Mouse (Mus musculus) midbrain, postnatal 0 days (tissue): ENCODE measurements around the gene Tnp2. TPM values are rescaled to one million over a fixed set of nuclear protein-coding genes. Genes with fewer than 3 reads are reported as not detected.

ENCODE experiments used
- ATAC-seq: fragments of 200-750 bp; cut with Nextera tagmentation; 2 replicates; pipeline ENCODE4 v1.8.0; 2017; ENCODE audit warnings: moderate number of reproducible peaks, mild to moderate bottlenecking, moderate TSS enrichment, moderate library complexity; ENCODE audit not compliant: low FRiP score
- DNase-seq: peaks from one replicate; pipeline ENCODE4 v3.0.0-alpha.2; 2015; ENCODE audit warnings: low spot score
- H3K27ac ChIP-seq: fragments of 300-500 bp; sonication (generic); 2 replicates; pipeline ENCODE4 v1.5.1; 2014; ENCODE audit warnings: low read depth, mild to moderate bottlenecking, low read length, mixed read lengths
- H3K27me3 ChIP-seq: fragments of 300-500 bp; sonication (generic); 2 replicates; pipeline ENCODE4 v1.6.1; 2014; ENCODE audit warnings: low read length, control low read depth, mixed read lengths; ENCODE audit not compliant: insufficient read depth
- H3K36me3 ChIP-seq: fragments of 300-500 bp; sonication (generic); 2 replicates; pipeline ENCODE4 v1.6.1; 2014; ENCODE audit warnings: low read length, control low read depth, mixed read lengths; ENCODE audit not compliant: insufficient read depth
- H3K4me1 ChIP-seq: fragments of 300-500 bp; sonication (generic); 2 replicates; pipeline ENCODE4 v1.6.1; 2014; ENCODE audit warnings: mild to moderate bottlenecking, control low read depth, antibody characterized with exemption, low read length, mixed read lengths; ENCODE audit not compliant: insufficient read depth
- H3K4me2 ChIP-seq: fragments of 300-500 bp; sonication (generic); 2 replicates; pipeline ENCODE4 v1.6.1; 2014; ENCODE audit warnings: low read depth, mild to moderate bottlenecking, low read length, mixed read lengths; ENCODE audit not compliant: poor library complexity, severe bottlenecking
- H3K4me3 ChIP-seq: fragments of 300-500 bp; sonication (generic); 2 replicates; pipeline ENCODE4 v1.5.1; 2014; ENCODE audit warnings: low read depth, mild to moderate bottlenecking, low read length, moderate library complexity
- H3K9ac ChIP-seq: fragments of 300-500 bp; sonication (generic); replicated peaks from 2 replicates; pipeline ENCODE4 v1.6.1; 2014; ENCODE audit warnings: mild to moderate bottlenecking, low read length, moderate library complexity, mixed read lengths; ENCODE audit not compliant: poor library complexity, severe bottlenecking
- H3K9me3 ChIP-seq: fragments of 300-500 bp; sonication (generic); 2 replicates; pipeline ENCODE4 v1.6.1; 2016; ENCODE audit warnings: low read length, control low read depth
- CTCF ChIP-seq: IDR thresholded peaks from 2 replicates; pipeline ENCODE4 v1.5.1; 2016; ENCODE audit warnings: antibody characterized with exemption, mild to moderate bottlenecking
- WGBS: fragments of 180-500 bp; shearing (Covaris S2); extraction: QIAGEN DNeasy Blood & Tissue Kit; methylation state at CpG from one replicate; pipeline ENCODE4 v1.1.7; 2014; 5-methylcytosine and 5-hydroxymethylcytosine counted together
- polyA plus RNA-seq: library from polyadenylated mRNA; unstranded; fragments of >200 nt; fragmentation: Nextera tagmentation; extraction: Ambion mirVana; gene quantifications from 2 replicates; pipeline ENCODE4 v1.2.1, GENCODE M21; 2015
- total RNA-seq: library from RNA; depleted of rRNA; stranded (reverse); fragments of >200 nt; gene quantifications from 2 replicates; pipeline ENCODE4 v1.2.3, GENCODE M21; 2014

Tnp2 gene
- total and polyA plus RNA-seq, 2 experiments from 2014 or later, result not detected

GRCm38 (mm10) chr16:10768821-10769220, 19.6 kb downstream of the Tnp2 start:
- Histone ChIP-seq H3K27me3 (no peaks in the 10 kb centered on the region), H3K4me2 (no peak overlapping the region), H3K9me3 (no peaks in the 10 kb centered on the region), H3K9ac (no peak overlapping the region), H3K4me3 (no peak overlapping the region), H3K4me1 (no peaks in the 10 kb centered on the region), H3K36me3 (no peaks in the 10 kb centered on the region), H3K27ac (no peak overlapping the region)
- DNase-seq (no peak), ATAC-seq (no peak)
- no peak for TF ChIP-seq CTCF
- WGBS, result 62% methylated on average over 9 of the region's 9 CpGs

- no peak for ATAC-seq
- DNase-seq, result peak; percentile 69
- Histone ChIP-seq H3K9ac (no peak overlapping the region), H3K4me3 (no peak overlapping the region), H3K9me3 (no peaks in the 10 kb centered on the region), H3K4me2 (no peak overlapping the region), H3K27ac (no peak overlapping the region), H3K36me3 (no peaks in the 10 kb centered on the region), H3K27me3 (no peaks in the 10 kb centered on the region), H3K4me1 (no peaks in the 10 kb centered on the region)
- TF ChIP-seq CTCF, result peak; percentile 77
- 39% methylated on average over 4 of the region's 4 CpGs for WGBS
Observed at GRCm38 (mm10) chr16:10767158-10767557, 21.3 kb downstream of the Tnp2 start.

GRCm38 (mm10) chr16:10764323-10764722, 24.1 kb downstream of the Tnp2 start:
- no peak for DNase-seq
- WGBS, result 76% methylated on average over 2 of the region's 2 CpGs
- H3K27ac ChIP-seq, result no peak overlapping the region

GRCm38 (mm10) chr16:10763540-10764264, 24.8 kb downstream of the Tnp2 start:
- no peaks in the 10 kb centered on the region for H3K9me3 ChIP-seq
- H3K4me1 ChIP-seq, result no peaks in the 10 kb centered on the region
- ATAC-seq (no peak), DNase-seq (no peak)
- no peak overlapping the region for H3K4me2 ChIP-seq
- H3K27ac ChIP-seq, result no peak overlapping the region
- 70% methylated on average over 6 of the region's 6 CpGs for WGBS
- no peaks in the 10 kb centered on the region for H3K27me3 ChIP-seq
- no peaks in the 10 kb centered on the region for H3K36me3 ChIP-seq
- no peak overlapping the region for H3K4me3 ChIP-seq
- no peak for TF ChIP-seq CTCF
- H3K9ac ChIP-seq, result no peak overlapping the region

More at GRCm38 (mm10) chr16:10764323-10764722, 24.1 kb downstream of the Tnp2 start:
- no peak overlapping the region for H3K4me3 ChIP-seq
- no peaks in the 10 kb centered on the region for H3K4me1 ChIP-seq
- H3K9me3 ChIP-seq, result no peaks in the 10 kb centered on the region
- H3K9ac ChIP-seq, result no peak overlapping the region
- H3K4me2 ChIP-seq, result no peak overlapping the region
- TF ChIP-seq CTCF, result no peak
- no peaks in the 10 kb centered on the region for H3K36me3 ChIP-seq
- no peaks in the 10 kb centered on the region for H3K27me3 ChIP-seq
- ATAC-seq, result no peak

GRCm38 (mm10) chr16:10762569-10763180, 25.8 kb downstream of the Tnp2 start:
- WGBS, result 83% methylated on average over 5 of the region's 5 CpGs
- H3K9me3 ChIP-seq, result no peaks in the 10 kb centered on the region
- H3K4me1 ChIP-seq, result no peaks in the 10 kb centered on the region
- H3K36me3 ChIP-seq, result no peaks in the 10 kb centered on the region
- DNase-seq (no peak), ATAC-seq (no peak)
- no peak overlapping the region for H3K9ac ChIP-seq
- no peaks in the 10 kb centered on the region for H3K27me3 ChIP-seq
- no peak overlapping the region for H3K27ac ChIP-seq
- no peak overlapping the region for H3K4me3 ChIP-seq
- H3K4me2 ChIP-seq, result no peak overlapping the region
- TF ChIP-seq CTCF, result no peak

GRCm38 (mm10) chr16:10761182-10761581, 27.3 kb downstream of the Tnp2 start:
- WGBS, result 75% methylated on average over 8 of the region's 8 CpGs
- no peak for TF ChIP-seq CTCF
- Histone ChIP-seq H3K27ac (no peak overlapping the region), H3K4me1 (no peaks in the 10 kb centered on the region), H3K4me3 (no peak overlapping the region), H3K4me2 (no peak overlapping the region), H3K27me3 (no peaks in the 10 kb centered on the region), H3K36me3 (no peaks in the 10 kb centered on the region), H3K9me3 (no peaks in the 10 kb centered on the region), H3K9ac (no peak overlapping the region)
- DNase-seq (no peak), ATAC-seq (no peak)
